Mouse (Mus musculus): ENCODE data around the gene Wfdc15b. TPM values are rescaled to one million over a fixed set of nuclear protein-coding genes. Genes with fewer than 3 reads are reported as not detected.
"Not testable (repeated sequence)": the region's sequence is repeated elsewhere in the genome, so short reads cannot be mapped to it uniquely, and the experiment has no call there.

Gene Wfdc15b
- polyA plus RNA-seq, 1 experiment from 2014 or later = 31.3 TPM

- WGBS = 93% methylated on average over 10 of the region's 10 CpGs
- not testable (repeated sequence) for H3K9ac ChIP-seq (ENCODE audit: low read length); H3K27me3 ChIP-seq (replicated peaks; ENCODE audit: control insufficient read depth, insufficient read depth, low read length); H3K4me1 ChIP-seq (replicated peaks; ENCODE audit: control insufficient read depth, insufficient read depth, low read length); H3K36me3 ChIP-seq (ENCODE audit: control insufficient read depth, insufficient read depth, low read length); H3K4me2 ChIP-seq (ENCODE audit: low read length); H3K9me3 ChIP-seq (ENCODE audit: control insufficient read depth, low read length); ATAC-seq (replicated peaks; ENCODE audit: low FRiP score, low TSS enrichment, low read depth); DNase-seq (ENCODE audit: low spot score); H3K4me3 ChIP-seq (ENCODE audit: low read depth, low read length); H3K27ac ChIP-seq (ENCODE audit: low read depth)
Observed at GRCm38 (mm10) chr2:164206011-164206410, 15.4 kb downstream of the Wfdc15b start.

- no peaks in the 10 kb centered on the region for H3K27me3 ChIP-seq (replicated peaks; ENCODE audit: control insufficient read depth, insufficient read depth, low read length)
- H3K9ac ChIP-seq (ENCODE audit: low read length) = no peak within 1 kb of the TSS
- H3K4me3 ChIP-seq (ENCODE audit: low read depth, low read length) = no peak within 1 kb of the TSS
- WGBS = 78% methylated on average over 20 of the region's 20 CpGs
- H3K9me3 ChIP-seq (ENCODE audit: control insufficient read depth, low read length) = no peaks in the 10 kb centered on the region
- no peaks in the 10 kb centered on the region for H3K4me1 ChIP-seq (replicated peaks; ENCODE audit: control insufficient read depth, insufficient read depth, low read length)
- no peak within 1 kb of the TSS for H3K27ac ChIP-seq (ENCODE audit: low read depth)
- DNase-seq (ENCODE audit: low spot score) (no peak), ATAC-seq (replicated peaks; ENCODE audit: low FRiP score, low TSS enrichment, low read depth) (no peak)
- no peaks in the 10 kb centered on the region for H3K36me3 ChIP-seq (ENCODE audit: control insufficient read depth, insufficient read depth, low read length)
- no peak within 1 kb of the TSS for H3K4me2 ChIP-seq (ENCODE audit: low read length)
Observed at GRCm38 (mm10) chr2:164199626-164200327, 21.7 kb downstream of the Wfdc15b start, which contains the start of gene Wfdc15a. Wfdc15a (minus strand) TSS chr2:164200130.

- no peak for ATAC-seq (replicated peaks; ENCODE audit: low FRiP score, low TSS enrichment, low read depth)
- H3K9ac ChIP-seq (ENCODE audit: low read length) = no peak overlapping the region
- WGBS = 83% methylated on average over 5 of the region's 5 CpGs
Observed at GRCm38 (mm10) chr2:164196700-164196990, 24.8 kb downstream of the Wfdc15b start.

GRCm38 (mm10) chr2:164195971-164196699 lies 25.3 kb downstream of the Wfdc15b start:
- H3K36me3 ChIP-seq (ENCODE audit: control insufficient read depth, insufficient read depth, low read length) = no peaks in the 10 kb centered on the region
- H3K27ac ChIP-seq (ENCODE audit: low read depth) = no peak overlapping the region
- H3K4me1 ChIP-seq (replicated peaks; ENCODE audit: control insufficient read depth, insufficient read depth, low read length) = no peaks in the 10 kb centered on the region
- H3K9me3 ChIP-seq (ENCODE audit: control insufficient read depth, low read length) = 0 out of 2 replicates have a peak, but pooled peaks cover 2% of the 10 kb centered on the region
- no peak overlapping the region for H3K4me2 ChIP-seq (ENCODE audit: low read length)
- H3K27me3 ChIP-seq (replicated peaks; ENCODE audit: control insufficient read depth, insufficient read depth, low read length) = no peaks in the 10 kb centered on the region
- ATAC-seq (replicated peaks; ENCODE audit: low FRiP score, low TSS enrichment, low read depth) = no peak
- H3K4me3 ChIP-seq (ENCODE audit: low read depth, low read length) = no peak overlapping the region
- no peak for DNase-seq (ENCODE audit: low spot score)
- 89% methylated on average over 5 of the region's 5 CpGs for WGBS
- H3K9ac ChIP-seq (ENCODE audit: low read length) = no peak overlapping the region

More at GRCm38 (mm10) chr2:164196700-164196990, 24.8 kb downstream of the Wfdc15b start:
- Histone ChIP-seq H3K27me3 (replicated peaks; ENCODE audit: control insufficient read depth, insufficient read depth, low read length) (no peaks in the 10 kb centered on the region), H3K4me2 (ENCODE audit: low read length) (no peak overlapping the region), H3K4me1 (replicated peaks; ENCODE audit: control insufficient read depth, insufficient read depth, low read length) (no peaks in the 10 kb centered on the region), H3K9me3 (ENCODE audit: control insufficient read depth, low read length) (no peaks in the 10 kb centered on the region), H3K36me3 (ENCODE audit: control insufficient read depth, insufficient read depth, low read length) (no peaks in the 10 kb centered on the region), H3K27ac (ENCODE audit: low read depth) (no peak overlapping the region), H3K4me3 (ENCODE audit: low read depth, low read length) (no peak overlapping the region)
- no peak for DNase-seq (ENCODE audit: low spot score)

- H3K27ac ChIP-seq (ENCODE audit: low read depth) = no peak overlapping the region
- H3K36me3 ChIP-seq (ENCODE audit: control insufficient read depth, insufficient read depth, low read length) = no peaks in the 10 kb centered on the region
- 0 out of 2 replicates have a peak, but pooled peaks cover 2% of the 10 kb centered on the region for H3K9me3 ChIP-seq (ENCODE audit: control insufficient read depth, low read length)
- H3K27me3 ChIP-seq (replicated peaks; ENCODE audit: control insufficient read depth, insufficient read depth, low read length) = no peaks in the 10 kb centered on the region
- DNase-seq (ENCODE audit: low spot score) (no peak), ATAC-seq (replicated peaks; ENCODE audit: low FRiP score, low TSS enrichment, low read depth) (no peak)
- no peak overlapping the region for H3K4me3 ChIP-seq (ENCODE audit: low read depth, low read length)
- no peak overlapping the region for H3K9ac ChIP-seq (ENCODE audit: low read length)
- no peaks in the 10 kb centered on the region for H3K4me1 ChIP-seq (replicated peaks; ENCODE audit: control insufficient read depth, insufficient read depth, low read length)
- no peak overlapping the region for H3K4me2 ChIP-seq (ENCODE audit: low read length)
- WGBS = 77% methylated on average over 5 of the region's 5 CpGs
Observed at GRCm38 (mm10) chr2:164194959-164195630, 26.4 kb downstream of the Wfdc15b start.

GRCm38 (mm10) chr2:164192279-164192678 lies 29.2 kb downstream of the Wfdc15b start:
- Histone ChIP-seq H3K4me2 (ENCODE audit: low read length) (no peak overlapping the region), H3K27me3 (replicated peaks; ENCODE audit: control insufficient read depth, insufficient read depth, low read length) (no peaks in the 10 kb centered on the region), H3K9ac (ENCODE audit: low read length) (no peak overlapping the region), H3K36me3 (ENCODE audit: control insufficient read depth, insufficient read depth, low read length) (no peaks in the 10 kb centered on the region), H3K9me3 (ENCODE audit: control insufficient read depth, low read length) (0 out of 2 replicates have a peak, but pooled peaks cover 2% of the 10 kb centered on the region), H3K27ac (ENCODE audit: low read depth) (no peak overlapping the region), H3K4me3 (ENCODE audit: low read depth, low read length) (no peak overlapping the region), H3K4me1 (replicated peaks; ENCODE audit: control insufficient read depth, insufficient read depth, low read length) (no peaks in the 10 kb centered on the region)
- DNase-seq (ENCODE audit: low spot score) (no peak), ATAC-seq (replicated peaks; ENCODE audit: low FRiP score, low TSS enrichment, low read depth) (no peak)

GRCm38 (mm10) chr2:164190576-164190975 lies 30.9 kb downstream of the Wfdc15b start, which contains the start of gene Wfdc12:
Wfdc12 (minus strand) TSS chr2:164190608.
- WGBS = 87% methylated on average over 6 of the region's 6 CpGs
- ATAC-seq (replicated peaks; ENCODE audit: low FRiP score, low TSS enrichment, low read depth) = no peak

GRCm38 (mm10) chr2:164188722-164189121 lies 32.7 kb downstream of the Wfdc15b start:
- H3K27me3 ChIP-seq (replicated peaks; ENCODE audit: control insufficient read depth, insufficient read depth, low read length) = no peaks in the 10 kb centered on the region
- WGBS = 33% methylated on average over 5 of the region's 5 CpGs
- H3K4me3 ChIP-seq (ENCODE audit: low read depth, low read length) = no peak overlapping the region
- DNase-seq (ENCODE audit: low spot score) (no peak), ATAC-seq (replicated peaks; ENCODE audit: low FRiP score, low TSS enrichment, low read depth) (no peak)
- no peak overlapping the region for H3K4me2 ChIP-seq (ENCODE audit: low read length)
- H3K36me3 ChIP-seq (ENCODE audit: control insufficient read depth, insufficient read depth, low read length) = no peaks in the 10 kb centered on the region
- 0 out of 2 replicates have a peak, but pooled peaks cover 3% of the 10 kb centered on the region for H3K4me1 ChIP-seq (replicated peaks; ENCODE audit: control insufficient read depth, insufficient read depth, low read length)
- no peak overlapping the region for H3K9ac ChIP-seq (ENCODE audit: low read length)
- H3K27ac ChIP-seq (ENCODE audit: low read depth) = no peak overlapping the region
- 0 out of 2 replicates have a peak, but pooled peaks cover 2% of the 10 kb centered on the region for H3K9me3 ChIP-seq (ENCODE audit: control insufficient read depth, low read length)

More at GRCm38 (mm10) chr2:164190576-164190975, 30.9 kb downstream of the Wfdc15b start, which contains the start of gene Wfdc12:
- no peak within 1 kb of the TSS for H3K4me3 ChIP-seq (ENCODE audit: low read depth, low read length)
- no peak for DNase-seq (ENCODE audit: low spot score)
- H3K9me3 ChIP-seq (ENCODE audit: control insufficient read depth, low read length) = 0 out of 2 replicates have a peak, but pooled peaks cover 2% of the 10 kb centered on the region
- H3K27ac ChIP-seq (ENCODE audit: low read depth) = no peak within 1 kb of the TSS
- H3K36me3 ChIP-seq (ENCODE audit: control insufficient read depth, insufficient read depth, low read length) = no peaks in the 10 kb centered on the region
- H3K27me3 ChIP-seq (replicated peaks; ENCODE audit: control insufficient read depth, insufficient read depth, low read length) = no peaks in the 10 kb centered on the region
- no peak within 1 kb of the TSS for H3K9ac ChIP-seq (ENCODE audit: low read length)
- no peaks in the 10 kb centered on the region for H3K4me1 ChIP-seq (replicated peaks; ENCODE audit: control insufficient read depth, insufficient read depth, low read length)
- H3K4me2 ChIP-seq (ENCODE audit: low read length) = no peak within 1 kb of the TSS

Measured in intestine, embryonic 14.5 days (tissue).